Mouse (Mus musculus) CD8-positive naive resting alpha-beta T cell, adult 2 months (primary cell): ENCODE measurements around the gene Samd5.

Experiments
- DNase-seq, 2 experiments: peaks; one replicate each; pipeline ENCODE4 v3.0.0; 2022; ENCODE audit warnings: low read depth in 2 of 2, low spot score in 2 of 2

Gene Samd5

GRCm38 (mm10) chr10:9652946-9653345 lies 22.1 kb downstream of the Samd5 start:
- DNase-seq = no peak

- DNase-seq = no peak
Observed at GRCm38 (mm10) chr10:9650050-9650825, 24.8 kb downstream of the Samd5 start.

- DNase-seq = no peak
Observed at GRCm38 (mm10) chr10:9648464-9648863, 26.5 kb downstream of the Samd5 start.

- DNase-seq = no peak
Observed at GRCm38 (mm10) chr10:9647741-9648140, 27.3 kb downstream of the Samd5 start.

GRCm38 (mm10) chr10:9646391-9646790 lies 28.6 kb downstream of the Samd5 start:
- no peak for DNase-seq

- DNase-seq = no peak
Observed at GRCm38 (mm10) chr10:9643531-9643930, 31.5 kb downstream of the Samd5 start.

- no peak for DNase-seq
Observed at GRCm38 (mm10) chr10:9642077-9642476, 32.9 kb downstream of the Samd5 start.

GRCm38 (mm10) chr10:9640678-9641077 lies 34.3 kb downstream of the Samd5 start:
- DNase-seq = no peak

- no peak for DNase-seq
Observed at GRCm38 (mm10) chr10:9640056-9640455, 35.0 kb downstream of the Samd5 start.

- DNase-seq = no peak
Observed at GRCm38 (mm10) chr10:9625356-9625755, 49.7 kb downstream of the Samd5 start.

- DNase-seq = no peak
Observed at GRCm38 (mm10) chr10:9621926-9622688, 52.9 kb downstream of the Samd5 start.

GRCm38 (mm10) chr10:9621055-9621454 lies 54.0 kb downstream of the Samd5 start:
- DNase-seq = no peak

GRCm38 (mm10) chr10:9615009-9615408 lies 60.0 kb downstream of the Samd5 start:
- DNase-seq = no peak

GRCm38 (mm10) chr10:9608854-9609253 lies 66.2 kb downstream of the Samd5 start:
- DNase-seq = no peak

GRCm38 (mm10) chr10:9607155-9607554 lies 67.9 kb downstream of the Samd5 start:
- no peak for DNase-seq

- no peak for DNase-seq
Observed at GRCm38 (mm10) chr10:9605635-9606034, 69.4 kb downstream of the Samd5 start.

GRCm38 (mm10) chr10:9603290-9603689 lies 71.7 kb downstream of the Samd5 start:
- DNase-seq = no peak

GRCm38 (mm10) chr10:9602845-9603244 lies 72.2 kb downstream of the Samd5 start:
- no peak for DNase-seq

GRCm38 (mm10) chr10:9602389-9602788 lies 72.6 kb downstream of the Samd5 start:
- no peak for DNase-seq

GRCm38 (mm10) chr10:9596228-9596627 lies 78.8 kb downstream of the Samd5 start:
- no peak for DNase-seq

- no peak for DNase-seq
Observed at GRCm38 (mm10) chr10:9594666-9595065, 80.3 kb downstream of the Samd5 start.

GRCm38 (mm10) chr10:9590606-9591005 lies 84.4 kb downstream of the Samd5 start:
- DNase-seq = no peak
